Mouse (Mus musculus) embryo, embryonic 9.5 days (tissue): ENCODE results near the gene Ppargc1a.

Source experiments
- DNase-seq: peaks from one replicate; pipeline ENCODE4 v3.0.0-alpha.2; 2017; ENCODE audit errors: extremely low spot score

The Ppargc1a gene

GRCm38 (mm10) chr5:51415456-51415855 is 152.1 kb downstream of the Ppargc1a start:
- no peak for DNase-seq

DNA sequence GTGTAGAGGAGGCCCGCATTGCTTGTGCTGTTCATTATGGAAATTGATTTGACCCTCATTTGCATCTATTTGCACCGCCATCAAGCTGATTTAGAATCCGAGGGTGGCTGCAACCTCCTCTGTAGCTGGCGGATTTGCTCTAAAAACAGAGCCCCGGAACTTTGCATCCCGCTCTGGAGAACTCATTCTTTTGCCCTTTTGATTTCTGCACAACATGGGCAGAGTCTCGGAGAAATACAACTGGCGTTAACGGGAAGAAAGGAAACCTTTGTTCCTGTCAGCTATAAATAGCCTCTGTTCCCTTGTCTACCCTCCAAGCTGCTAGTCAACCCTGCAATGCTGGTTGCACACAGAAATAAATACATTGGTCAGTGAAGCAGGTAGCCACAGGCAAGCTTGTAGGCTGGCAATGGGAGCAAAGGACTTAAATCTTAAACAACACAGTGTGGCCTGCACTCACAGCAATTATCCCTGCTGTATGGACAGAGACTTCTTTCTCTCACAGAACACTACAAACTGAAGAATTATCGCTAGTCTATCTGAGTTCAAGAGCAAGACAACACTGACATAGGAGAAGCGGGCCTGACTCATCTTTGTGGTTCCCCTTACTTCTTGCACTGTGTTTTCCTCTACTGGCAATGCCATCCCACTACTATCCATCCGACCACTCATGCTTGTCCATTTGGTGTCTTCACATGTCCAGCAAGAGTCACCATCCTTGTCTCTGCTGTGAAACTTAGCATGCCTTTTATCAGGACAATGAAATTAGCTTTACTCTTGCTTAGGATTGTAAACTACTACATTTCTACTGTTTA is 155.0 kb downstream of the Ppargc1a start:
- peak; percentile 1 for DNase-seq

- no peak for DNase-seq
Measured at GRCm38 (mm10) chr5:51410006-51410405, 157.5 kb downstream of the Ppargc1a start.

DNA sequence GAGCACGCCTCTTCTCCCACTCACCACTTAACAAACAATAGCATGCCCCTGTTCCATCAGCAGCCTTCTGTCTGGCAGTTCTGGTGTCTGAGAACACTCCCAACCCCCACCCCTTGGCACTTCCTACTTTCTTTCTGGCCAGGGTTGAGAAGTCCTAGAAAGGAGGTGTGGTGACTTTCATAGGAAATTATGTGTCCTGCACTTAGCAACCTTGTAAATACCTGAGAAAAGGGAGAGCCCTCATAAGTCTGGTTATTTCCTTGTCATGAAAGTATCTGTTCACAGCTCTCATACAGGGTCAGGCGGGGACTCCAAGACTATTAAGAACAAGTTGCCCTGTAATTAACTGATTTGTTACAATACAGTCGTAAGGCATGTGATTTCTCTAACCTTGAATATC is 161.1 kb downstream of the Ppargc1a start:
- no peak for DNase-seq
